Mouse (Mus musculus): Measurements from ENCODE around the gene Lipo1.
"Not testable (repeated sequence)": the region's sequence is repeated elsewhere in the genome, so short reads cannot be mapped to it uniquely, and the experiment has no call there.

Gene Lipo1

DNA sequence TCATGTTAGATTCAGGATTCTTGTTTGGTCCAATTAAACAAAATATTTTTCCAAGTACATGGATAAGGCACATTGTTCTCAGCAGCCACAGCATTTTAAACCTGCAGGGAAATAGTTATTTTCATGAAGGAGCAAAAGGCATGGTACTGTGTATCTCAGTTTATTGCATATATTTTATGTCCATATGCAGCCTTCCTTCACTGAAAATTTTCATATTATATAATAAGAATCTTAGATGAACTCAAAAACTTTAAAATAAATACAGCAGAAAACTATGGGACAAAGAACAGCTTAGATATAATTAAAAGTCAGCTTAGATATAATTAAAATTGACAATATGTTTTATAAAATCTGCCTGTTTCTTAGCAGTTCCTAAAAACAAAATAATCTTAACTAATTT is at the start of gene Lipo1:
Lipo1 (minus strand) TSS at position 101 of the 400 bp plus-strand sequence.
- not testable (repeated sequence) for DNase-seq (ENCODE audit: low spot score)

DNA sequence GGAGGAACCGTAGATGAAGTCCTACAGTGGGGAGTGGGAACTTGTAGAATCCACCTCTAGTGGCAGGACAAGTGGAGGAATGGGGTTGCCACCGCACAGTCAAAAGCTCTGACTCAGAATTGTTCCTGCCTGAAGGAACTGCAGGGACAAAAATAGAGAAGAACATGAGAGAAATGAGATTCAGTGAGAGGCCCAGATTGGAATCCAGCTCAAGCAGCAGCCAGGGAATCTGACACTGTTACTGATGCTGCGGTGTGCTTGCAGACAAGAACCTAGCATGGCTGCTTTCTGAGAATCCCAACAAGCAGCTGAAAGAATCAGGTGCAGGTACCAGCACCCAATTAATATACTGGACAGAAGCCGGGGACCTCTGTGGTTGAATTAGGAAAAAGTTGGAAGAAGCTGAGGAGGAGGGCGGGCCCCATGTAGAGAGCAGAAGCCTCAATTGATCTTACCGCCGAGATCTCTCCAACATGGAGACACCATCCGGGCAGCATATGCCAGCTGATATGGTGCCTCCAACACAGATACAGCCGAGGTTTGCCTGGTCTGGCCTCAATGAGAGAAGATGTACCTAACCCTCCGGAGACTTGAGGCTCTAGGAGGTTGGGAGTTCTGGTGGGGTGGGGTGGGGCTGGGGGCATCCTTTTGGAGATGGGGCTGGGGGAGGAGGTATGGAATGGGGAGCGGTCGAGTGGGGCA is 532 bp downstream of the Lipo1 start:
- no peak for DNase-seq (ENCODE audit: low spot score)

DNA sequence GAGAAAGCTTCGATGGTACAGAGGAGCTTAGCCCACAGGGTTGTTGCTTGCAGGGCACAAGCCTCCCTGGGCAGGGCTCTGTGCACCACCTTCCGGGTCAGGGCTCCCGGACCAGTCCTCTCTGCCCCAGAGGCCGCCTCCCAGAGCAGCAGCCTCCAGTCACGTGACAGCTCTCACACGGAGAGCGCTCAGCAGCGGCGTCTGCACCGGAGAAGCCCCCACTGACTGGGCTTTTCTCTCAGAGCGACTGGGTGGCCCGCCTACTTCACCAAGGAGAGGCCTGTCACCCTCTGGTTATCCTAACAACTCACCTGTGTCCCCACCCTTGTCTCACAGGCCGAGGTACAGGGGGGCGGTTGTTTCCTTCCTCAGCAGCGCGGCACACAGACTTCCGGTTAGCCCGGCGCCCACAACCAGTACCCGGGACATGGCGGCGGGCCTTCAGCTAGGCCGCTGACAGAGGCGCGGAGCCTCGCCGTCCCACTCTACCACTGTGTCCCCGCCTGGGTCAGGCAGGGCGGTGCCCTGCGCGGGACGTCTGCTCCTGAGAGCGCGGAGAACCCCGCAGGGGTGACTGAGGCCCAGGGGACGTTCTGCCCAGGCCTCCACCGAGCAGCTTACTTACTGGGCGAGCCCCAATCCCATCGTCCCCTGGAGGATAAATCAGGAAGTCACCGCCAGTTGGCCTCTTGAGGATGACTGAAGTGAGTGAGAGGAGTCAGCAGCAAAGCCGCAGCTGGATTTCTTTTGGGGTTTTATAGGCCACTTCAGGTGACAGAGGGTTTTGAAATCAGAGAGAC is 25.8 kb downstream of the Lipo1 start, which contains the start of gene Lipo3:
Lipo3 (minus strand) TSS at position 665 of the 800 bp plus-strand sequence.
- DNase-seq (ENCODE audit: low spot score), result peak; percentile 27

DNA sequence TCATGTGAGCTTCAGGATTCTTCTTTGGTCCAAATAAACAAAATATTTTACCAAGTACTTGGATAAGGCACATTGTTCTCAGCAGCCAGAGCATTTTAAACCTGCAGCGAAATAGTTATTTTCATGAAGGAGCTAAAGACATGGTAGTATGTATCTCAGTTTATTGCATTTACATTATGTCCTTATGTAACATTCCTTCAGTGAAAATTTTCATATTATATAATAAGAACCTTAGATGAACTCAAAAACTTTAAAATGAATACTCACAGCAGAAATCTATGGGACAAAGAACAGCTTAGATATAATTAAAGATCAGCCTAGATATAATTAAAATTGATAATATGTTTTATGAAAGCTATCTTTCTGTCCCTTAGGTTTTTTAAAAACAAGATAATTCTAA is 36.0 kb downstream of the Lipo1 start, which contains the start of gene Lipo2:
Lipo2 (minus strand) TSS at position 101 of the 400 bp plus-strand sequence.
- not testable (repeated sequence) for DNase-seq (ENCODE audit: low spot score)
